Mouse (Mus musculus) ZHBTc4 (cell line): Measurements from ENCODE around the gene Cxcl13.
A peak's percentile ranks its signal among the peaks of the same experiment; 100 is the strongest.

ENCODE experiments used
- DNase-seq: peaks from one replicate; pipeline ENCODE4 v3.0.0-alpha.2; 2011; ENCODE audit warnings: low read depth, low spot score

The Cxcl13 gene

GRCm38 (mm10) chr5:95956651-95957050 lies at the start of gene Cxcl13:
Cxcl13 (plus strand) TSS chr5:95956951.
- DNase-seq: no peak

DNA sequence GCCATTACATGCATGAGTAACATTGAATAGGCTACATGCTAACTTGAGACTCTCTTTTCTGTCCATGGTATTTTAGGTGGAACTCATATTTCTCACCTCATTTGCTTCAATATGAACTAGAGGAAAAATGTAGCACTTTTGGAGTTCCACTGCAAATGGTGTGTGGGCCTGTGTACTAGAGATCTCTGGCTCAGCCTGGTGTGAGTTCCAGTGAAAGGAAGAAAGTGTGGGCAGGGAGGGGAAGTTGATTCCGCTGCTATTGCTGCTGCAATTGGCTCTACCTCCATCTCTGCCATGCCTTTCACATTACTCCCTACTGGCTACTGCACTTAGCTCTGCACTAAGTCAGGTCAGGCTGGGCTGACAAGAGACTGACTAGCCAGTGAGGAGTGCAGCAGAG lies 45.7 kb upstream of the Cxcl13 start:
- no peak for DNase-seq

- DNase-seq: no peak
Observed at GRCm38 (mm10) chr5:95918491-95918890, 38.3 kb upstream of the Cxcl13 start.

DNA sequence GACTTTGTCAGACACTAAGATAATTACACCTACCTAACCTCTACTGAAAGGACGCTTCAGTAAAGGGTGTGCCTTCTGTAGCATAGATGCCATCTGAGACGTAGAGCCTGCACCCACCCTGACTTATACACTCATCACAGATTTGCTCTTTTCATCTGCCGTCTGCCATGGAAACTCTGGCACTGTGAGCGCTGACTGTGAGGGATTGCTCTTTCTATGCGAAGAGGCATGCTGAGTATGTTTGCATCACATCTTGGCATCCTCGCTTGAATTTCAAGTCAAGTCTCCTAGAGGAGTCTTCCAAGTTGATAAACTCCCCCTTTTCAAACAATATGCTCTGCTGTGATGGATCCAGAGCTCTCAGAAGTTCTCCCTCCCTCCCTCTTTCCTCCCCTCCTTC lies 32.7 kb upstream of the Cxcl13 start:
- DNase-seq: no peak

DNA sequence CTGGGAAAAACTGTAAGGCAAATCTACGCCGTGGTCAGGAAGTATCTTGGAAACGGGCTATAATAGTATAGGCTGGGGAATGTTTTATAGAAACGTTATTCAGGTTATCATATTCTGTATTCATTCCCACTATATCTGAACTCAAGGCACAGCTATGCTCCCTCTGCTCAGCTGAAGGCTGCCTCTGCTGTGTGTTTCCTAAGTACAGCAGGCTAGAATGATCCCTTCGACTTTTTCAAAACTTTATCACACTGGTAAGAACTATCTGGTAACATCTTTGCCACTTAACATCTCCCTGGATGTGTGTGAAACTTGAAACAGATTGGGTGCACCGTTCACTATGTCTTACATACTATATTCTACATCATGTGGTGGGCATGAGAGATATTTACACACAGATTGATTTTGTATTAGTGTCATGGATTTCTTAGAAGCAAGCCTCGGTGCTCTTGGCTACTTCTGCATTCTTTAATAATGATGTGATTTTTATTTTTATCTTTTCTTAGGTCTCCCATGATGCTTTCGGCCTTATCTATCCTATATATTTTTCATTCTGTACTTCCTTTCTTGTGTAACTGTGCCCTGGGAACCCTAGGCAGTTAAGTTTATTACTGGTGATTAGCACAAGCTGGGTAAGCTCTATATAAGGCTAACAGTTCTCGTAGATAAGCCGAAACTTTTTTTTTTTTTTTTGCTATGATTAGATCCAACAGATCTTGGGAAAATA lies 31.4 kb upstream of the Cxcl13 start:
- DNase-seq: no peak

DNA sequence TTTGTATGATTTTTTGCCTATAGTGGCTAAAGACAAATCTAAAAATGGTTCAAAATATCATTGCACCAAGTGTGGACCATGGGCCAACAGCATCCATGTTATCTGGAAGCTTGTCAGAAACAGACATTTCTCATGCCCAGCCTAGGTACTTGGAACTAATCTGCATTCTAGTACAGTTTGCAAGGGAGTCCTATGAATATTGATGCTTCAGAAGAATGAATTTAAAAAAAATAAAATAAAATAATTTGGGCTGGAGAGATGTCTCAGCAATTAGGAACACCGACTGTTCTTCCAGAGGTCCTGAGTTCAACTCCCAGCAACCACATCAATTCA lies 30.9 kb upstream of the Cxcl13 start:
- no peak for DNase-seq

GRCm38 (mm10) chr5:95935035-95935434 lies 21.7 kb upstream of the Cxcl13 start:
- DNase-seq: no peak

GRCm38 (mm10) chr5:95936068-95936467 lies 20.7 kb upstream of the Cxcl13 start:
- no peak for DNase-seq

DNA sequence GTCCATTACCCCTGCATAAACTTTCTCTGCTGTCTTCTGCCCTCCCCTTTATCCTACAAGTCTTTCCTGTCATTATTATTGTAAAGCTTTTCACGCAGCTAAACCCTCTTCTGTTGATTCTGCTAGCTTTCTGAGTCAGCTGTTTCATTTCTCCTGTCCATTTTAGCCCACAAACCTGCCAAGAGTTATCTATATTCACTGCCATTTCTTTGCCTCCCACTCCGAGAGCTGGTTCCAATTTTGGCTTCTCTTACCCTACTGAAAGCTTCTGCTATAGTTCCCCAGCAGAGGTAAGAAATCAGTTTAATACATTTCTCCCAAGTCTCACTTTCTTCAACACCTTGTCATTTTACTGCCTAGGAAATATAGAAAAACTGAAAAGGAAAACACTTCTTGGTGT lies 19.6 kb upstream of the Cxcl13 start:
- DNase-seq: no peak

DNA sequence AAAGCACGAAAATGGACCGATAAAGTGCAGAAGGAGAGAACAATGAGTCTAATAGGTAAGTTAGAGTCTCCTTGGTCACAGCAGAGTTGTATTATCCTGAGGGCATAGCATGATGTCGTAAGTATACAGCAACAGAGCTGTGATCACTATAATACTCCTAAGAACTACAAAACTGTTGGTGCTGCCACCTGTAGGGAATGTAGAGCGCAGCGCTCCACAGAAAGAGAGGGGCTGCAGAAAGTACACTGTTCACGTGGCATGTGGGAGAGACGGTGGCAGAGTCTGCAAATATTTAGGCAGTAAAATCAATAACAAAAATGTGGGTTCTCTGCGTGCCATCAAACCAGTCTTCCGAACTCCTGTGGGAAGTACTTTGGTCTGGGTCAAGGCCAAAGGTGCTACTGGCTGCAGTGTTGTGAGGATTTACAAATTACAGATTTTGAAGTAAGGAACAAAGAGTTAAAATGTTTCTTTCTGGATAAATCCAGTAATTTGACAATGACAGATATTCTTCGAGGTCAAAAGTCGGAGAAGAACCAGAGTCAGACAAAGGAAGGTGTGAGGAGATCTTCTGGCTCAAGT lies 18.6 kb upstream of the Cxcl13 start:
- peak; percentile 12 for DNase-seq

DNA sequence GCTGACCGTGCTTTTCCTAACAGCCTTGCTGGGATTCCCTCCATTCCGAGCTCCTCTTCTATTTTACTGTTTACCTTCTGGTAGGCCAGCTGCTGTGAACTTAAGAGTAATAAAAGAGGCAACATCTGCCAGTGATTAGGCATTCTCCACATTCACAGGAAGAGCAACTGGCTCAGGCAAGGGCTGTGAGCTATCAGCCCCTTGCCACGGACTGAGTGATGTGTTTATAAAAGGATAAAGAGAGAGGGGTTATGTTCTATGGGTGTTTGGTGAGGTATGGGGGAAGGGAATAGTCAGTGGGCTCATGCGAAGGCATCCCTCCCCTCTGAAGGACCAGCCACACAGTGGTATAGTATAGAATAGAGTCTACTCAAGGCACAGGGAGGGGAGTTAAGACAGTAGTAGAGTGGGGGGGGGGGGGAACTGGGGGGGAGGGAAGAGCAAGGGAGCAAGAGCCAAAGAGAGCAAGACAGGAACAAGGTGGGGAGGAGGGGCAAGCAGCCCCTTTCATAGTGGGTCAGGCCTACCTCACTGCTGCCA lies 16.0 kb upstream of the Cxcl13 start:
- DNase-seq: no peak

- DNase-seq: no peak
Observed at GRCm38 (mm10) chr5:95941562-95941961, 15.2 kb upstream of the Cxcl13 start.

GRCm38 (mm10) chr5:95945120-95945519 lies 11.6 kb upstream of the Cxcl13 start:
- no peak for DNase-seq

DNA sequence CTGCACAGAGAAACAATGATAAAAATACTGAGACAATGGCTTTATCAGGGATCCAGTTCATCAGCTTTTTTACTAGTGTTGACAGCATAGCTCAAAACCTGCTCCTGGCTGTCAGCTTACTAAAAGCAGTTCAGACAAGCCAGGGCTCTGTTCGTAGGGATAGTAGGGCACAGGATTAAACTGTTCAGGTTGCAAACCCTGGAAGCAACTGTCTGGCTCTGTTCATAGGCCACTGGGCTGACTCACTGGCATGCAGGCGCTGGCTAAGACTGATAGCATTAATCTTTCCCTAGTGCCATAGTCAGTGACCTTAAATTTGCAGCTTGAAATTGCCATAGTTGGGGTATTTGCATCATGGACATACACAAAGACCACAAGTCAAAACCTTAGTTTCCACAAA lies 10.4 kb upstream of the Cxcl13 start:
- no peak for DNase-seq

DNA sequence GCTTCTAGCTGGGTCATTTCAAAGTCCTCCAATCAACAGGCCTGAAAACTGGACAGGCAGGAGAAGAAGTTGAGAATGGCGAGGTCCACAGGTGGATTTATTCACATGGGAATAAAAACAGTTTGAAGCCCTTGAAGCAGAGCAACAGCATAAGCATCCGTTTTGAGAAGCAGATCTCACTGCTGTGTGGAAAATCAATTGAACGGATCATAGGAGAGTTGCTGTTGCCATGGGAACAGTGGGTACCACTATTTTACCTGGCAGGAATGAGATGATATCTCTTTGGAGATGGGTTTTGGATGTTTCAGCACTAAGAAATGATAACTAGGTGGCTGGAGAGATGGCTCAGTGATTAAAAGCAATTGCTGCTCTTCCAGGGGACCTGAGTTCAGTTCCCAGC lies 8.1 kb upstream of the Cxcl13 start:
- DNase-seq: no peak

DNA sequence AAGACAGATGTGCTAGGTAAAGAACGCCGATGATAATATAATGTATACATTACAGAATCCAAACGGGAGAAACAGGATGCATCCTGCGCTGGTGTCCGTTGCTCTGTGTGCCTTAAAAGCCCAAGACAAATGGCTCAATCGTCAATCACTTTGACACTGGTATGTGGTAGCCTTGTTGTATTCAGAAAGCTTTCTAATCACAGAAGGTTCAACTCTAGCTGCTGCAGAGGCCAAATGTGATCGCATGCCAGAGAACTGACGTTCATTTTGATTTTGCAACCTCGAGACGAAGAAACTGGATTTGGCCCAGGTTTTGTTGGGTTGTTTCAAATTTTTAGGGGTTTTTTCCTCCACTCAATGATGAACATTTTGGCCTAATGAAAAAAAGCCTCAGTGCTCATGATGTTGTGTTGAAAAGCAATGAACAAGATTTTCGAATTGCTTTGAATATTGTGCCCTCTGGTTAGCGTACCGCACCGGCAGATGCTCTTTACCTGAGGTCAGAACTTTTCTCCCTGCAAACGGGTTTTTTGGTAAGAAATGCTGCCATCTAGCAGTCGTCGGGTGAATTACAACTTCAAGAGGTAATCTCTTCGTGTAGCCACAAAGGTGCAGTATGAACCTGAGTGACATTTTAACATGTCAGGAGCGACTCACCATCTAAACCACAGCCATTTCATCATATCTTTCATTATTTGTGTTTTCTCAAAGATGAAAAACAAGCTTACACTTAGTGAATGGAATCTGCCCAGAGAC lies 6.6 kb upstream of the Cxcl13 start:
- DNase-seq: peak; percentile 68

GRCm38 (mm10) chr5:95964940-95965339 lies 8.2 kb downstream of the Cxcl13 start:
- DNase-seq: no peak

GRCm38 (mm10) chr5:95966621-95967020 lies 9.9 kb downstream of the Cxcl13 start:
- no peak for DNase-seq

- DNase-seq: peak; percentile 65
Observed at GRCm38 (mm10) chr5:95970845-95971244, 14.1 kb downstream of the Cxcl13 start.

GRCm38 (mm10) chr5:95972208-95972607 lies 15.5 kb downstream of the Cxcl13 start:
- DNase-seq: no peak

DNA sequence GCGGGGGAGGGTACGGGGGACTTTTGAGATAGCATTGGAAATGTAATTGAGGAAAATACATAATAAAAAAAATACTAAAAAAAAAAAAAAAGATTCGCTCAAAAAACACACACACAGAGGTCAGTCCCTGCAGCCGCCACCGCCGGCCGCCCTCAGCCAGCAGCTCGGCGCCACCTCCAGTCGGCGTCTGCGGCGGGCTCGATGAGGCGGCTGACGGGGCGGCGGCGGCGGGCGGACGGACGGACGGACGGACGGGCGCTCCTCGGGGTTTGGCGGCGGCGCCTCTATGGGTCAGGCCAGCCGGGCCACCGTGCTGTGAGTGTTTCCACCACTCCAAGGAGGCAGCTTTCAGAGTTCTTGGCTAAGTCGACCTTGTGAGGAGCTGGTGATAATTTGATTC lies 17.1 kb downstream of the Cxcl13 start:
- peak; percentile 51 for DNase-seq

DNA sequence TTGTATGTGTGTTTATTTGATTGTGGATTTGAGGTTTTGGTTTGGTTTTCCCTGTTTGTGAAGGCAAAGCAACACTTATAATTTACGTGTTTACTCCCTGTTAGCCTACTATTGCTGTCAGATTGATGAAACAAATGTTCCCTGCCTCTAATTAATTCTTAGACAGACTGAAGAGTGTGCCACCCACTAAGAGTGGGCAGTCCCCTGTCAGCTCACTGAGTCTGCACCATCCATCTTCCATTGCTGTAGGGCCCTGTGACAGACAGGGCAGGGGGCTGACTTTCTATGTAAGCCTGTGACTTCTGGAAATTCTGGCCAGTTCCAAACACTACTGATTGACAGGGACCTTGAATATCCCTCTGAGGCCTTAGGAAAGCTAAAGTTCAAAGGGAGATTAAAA lies 19.5 kb downstream of the Cxcl13 start:
- no peak for DNase-seq
